Comparison of ENCODE assay signal across 10 mouse cellular contexts in the genomic region with DNA sequence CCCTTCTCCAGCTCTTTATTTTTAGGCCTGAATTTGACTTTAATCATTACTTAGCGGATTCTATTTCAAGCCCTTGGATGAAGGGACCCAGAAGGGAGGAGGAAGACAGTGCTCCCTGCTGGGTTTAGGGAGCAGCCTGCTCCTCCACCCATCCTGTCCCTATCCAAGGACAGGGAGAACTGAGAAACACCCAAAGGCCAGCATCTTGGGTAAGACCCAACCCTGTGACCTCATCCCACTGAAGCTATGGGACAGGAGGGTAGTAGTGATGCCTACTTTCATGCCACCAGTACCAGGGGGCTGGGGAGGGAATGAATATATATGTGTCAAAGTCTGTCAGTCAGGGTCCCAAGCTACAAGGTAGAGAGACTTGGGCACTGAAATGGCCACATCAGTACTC. TPM values are rescaled to one million over a fixed set of nuclear protein-coding genes. Genes with fewer than 3 reads are reported as not detected.
A peak's percentile ranks its signal among the peaks of the same experiment; 100 is the strongest.
DNase-seq lines count a peak whose midpoint lies in the region; ATAC-seq and TF ChIP-seq lines count a peak whose summit lies in the region.
"Had no signal": no experiment of that assay in that cellular context is flagged by ENCODE, and none has a peak within 500 bp of the region (broad histone marks: within the 10 kb centered on the region; RNA-seq: fewer than 3 reads in every experiment).

No protein-coding gene starts in this region.

- no peaks in the 10 kb centered on the region for H3K27me3 ChIP-seq in heart, embryonic 16.5 days (ENCODE audit: control insufficient read depth, insufficient read depth, low read length)

- intact Hi-C loops in left cerebral cortex, adult 2 months (cut with DNase I), result no loop called here

- TF ChIP-seq CTCF in left cerebral cortex, adult 2 months (IDR thresholded peaks at IDR 0.05), result no peak

- no peak overlapping the region for H3K4me3 ChIP-seq in left cerebral cortex, adult 2 months
- no peak overlapping the region; the same call in 1 of the 2 replicates for H3K4me3 ChIP-seq in heart, embryonic 16.5 days (ENCODE audit: low read length)

- H3K4me1 ChIP-seq in heart, embryonic 16.5 days (ENCODE audit: control insufficient read depth, insufficient read depth, low read length), result peaks cover 72% of the 10 kb centered on the region

- WGBS in heart, embryonic 16.5 days, result 50% methylated on average over 1 of the region's 1 CpGs

- peak overlapping the region; percentile 66; the same call in 1 of the 2 replicates for H3K9ac ChIP-seq in heart, embryonic 16.5 days (ENCODE audit: low read length)

- DNase-seq in adrenal gland, adult 2 months, result peak; percentile 62
- no peak for DNase-seq in adrenal gland, adult 18-20 months (ENCODE audit: low spot score in 2 of 2)
- no peak for DNase-seq in left cerebral cortex, adult 2 months (ENCODE audit: extremely low spot score in 1 of 2, low spot score in 2 of 2)
- DNase-seq in left cerebral cortex, adult 9 months (ENCODE audit: low spot score in 2 of 2), result no peak
- peak; percentile 36 for DNase-seq in lung, postnatal 36 days
- DNase-seq in urinary bladder, postnatal 4 days (ENCODE audit: low spot score in 2 of 2), result no peak
- no peak for DNase-seq in urinary bladder, adult 18-20 months (ENCODE audit: low spot score in 2 of 2)

- H3K27ac ChIP-seq in left cerebral cortex, adult 2 months, result peak overlapping the region; percentile 25; the same call in 1 of the 2 replicates
- peak overlapping the region; percentile 94 for H3K27ac ChIP-seq in heart, embryonic 16.5 days (ENCODE audit: low read length)

- ATAC-seq in heart, embryonic 16.5 days (replicated peaks; ENCODE audit: extremely low read depth, insufficient read depth, low FRiP score), result no peak

- H3K4me2 ChIP-seq in heart, embryonic 16.5 days (ENCODE audit: low read depth, low read length), result peak overlapping the region; percentile 54

- no peaks in the 10 kb centered on the region; the same call in 1 of the 2 replicates for H3K36me3 ChIP-seq in heart, embryonic 16.5 days (ENCODE audit: control insufficient read depth, insufficient read depth)

- no peaks in the 10 kb centered on the region for H3K9me3 ChIP-seq in heart, embryonic 16.5 days (replicated peaks; ENCODE audit: control insufficient read depth, low read length)

RNA-seq across cellular contexts. Expression of gene Csk, which starts 12.4 kb away (rescaled TPM):
- total RNA-seq in adrenal gland, adult 2 months (2021), result 10 to 100 TPM; 61.1 to 95.5 TPM
- polyA plus RNA-seq in adrenal gland, adult 2 months (2012; rRNA removed), result 75.0 and 80.2 TPM in 2 replicates
- total RNA-seq in adrenal gland, adult 18-20 months (2021), result 10 to 100 TPM; 62.2 to 89.1 TPM
- 10 to 100 TPM; 32.9 to 39.6 TPM for total RNA-seq in left cerebral cortex, adult 2 months (2021)
- polyA plus RNA-seq in heart, embryonic 16.5 days (2015; fragmentation: Nextera tagmentation; extraction: Ambion mirVana), result 20.4 and 29.9 TPM in 2 replicates

RNA-seq across cellular contexts. Expression of gene Lman1l, which starts 20.4 kb away (rescaled TPM):
- total RNA-seq in adrenal gland, adult 2 months (2021), result not detected
- not detected in 2 replicates for polyA plus RNA-seq in adrenal gland, adult 2 months (2012; rRNA removed)
- total RNA-seq in adrenal gland, adult 18-20 months (2021), result not detected
- not detected for total RNA-seq in left cerebral cortex, adult 2 months (2021)
- 0.11 TPM in 1 of 2 replicates, not detected in the other for polyA plus RNA-seq in heart, embryonic 16.5 days (2015; fragmentation: Nextera tagmentation; extraction: Ambion mirVana)
- total RNA-seq: adrenal gland, postnatal 14 days had no signal
- polyA plus RNA-seq: gonadal fat pad, adult 2 months had no signal

RNA-seq across cellular contexts. Expression of gene Cplx3, which starts 34.9 kb away (rescaled TPM):
- not detected for total RNA-seq in adrenal gland, adult 2 months (2021)
- polyA plus RNA-seq in adrenal gland, adult 2 months (2012; rRNA removed), result not detected in 2 replicates
- total RNA-seq in adrenal gland, adult 18-20 months (2021), result not detected
- total RNA-seq in left cerebral cortex, adult 2 months (2021), result 1 to 10 TPM; 9.1 to 9.6 TPM
- polyA plus RNA-seq in heart, embryonic 16.5 days (2015; fragmentation: Nextera tagmentation; extraction: Ambion mirVana), result not detected in 2 replicates
- total RNA-seq: adrenal gland, postnatal 14 days had no signal
- polyA plus RNA-seq: gonadal fat pad, adult 2 months had no signal

RNA-seq across cellular contexts. Expression of gene Cyp1a2, which starts 42.5 kb away (rescaled TPM):
- total RNA-seq in adrenal gland, adult 2 months (2021), result 1 to 10 TPM in 1 of 2 experiments, not detected in 1; 1.6 TPM
- 0.24 TPM in 1 of 2 replicates, not detected in the other for polyA plus RNA-seq in adrenal gland, adult 2 months (2012; rRNA removed)
- under 1 TPM in 1 of 2 experiments, not detected in 1; 0.20 TPM for total RNA-seq in adrenal gland, adult 18-20 months (2021)
- not detected for total RNA-seq in left cerebral cortex, adult 2 months (2021)
- polyA plus RNA-seq in heart, embryonic 16.5 days (2015; fragmentation: Nextera tagmentation; extraction: Ambion mirVana), result 0.07 TPM in 1 of 2 replicates, not detected in the other

RNA-seq across cellular contexts. Expression of gene Cyp1a1, which starts 46.7 kb away (rescaled TPM):
- under 1 TPM; 0.28 to 0.61 TPM for total RNA-seq in adrenal gland, adult 2 months (2021)
- polyA plus RNA-seq in adrenal gland, adult 2 months (2012; rRNA removed), result 0.07 and 0.18 TPM in 2 replicates
- 1 to 10 TPM in 1 of 2 experiments, under 1 TPM in 1; 0.17 to 1.0 TPM for total RNA-seq in adrenal gland, adult 18-20 months (2021)
- total RNA-seq in left cerebral cortex, adult 2 months (2021), result under 1 TPM; 0.16 TPM
- not detected in 2 replicates for polyA plus RNA-seq in heart, embryonic 16.5 days (2015; fragmentation: Nextera tagmentation; extraction: Ambion mirVana)

Comparison
In these comparisons a context has a peak if more than half of its experiments do, and no peak if none do; other contexts are left out.
1. DNase-seq: peak in adrenal gland, adult 2 months (single experiment) and lung, postnatal 36 days (single experiment); none in adrenal gland, adult 18-20 months (0 of 2), left cerebral cortex, adult 2 months (0 of 2), left cerebral cortex, adult 9 months (0 of 2), urinary bladder, postnatal 4 days (0 of 2) and urinary bladder, adult 18-20 months (0 of 2).
2. RNA of gene Cplx3, which starts 34.9 kb away (total RNA-seq): 9.1 to 9.6 TPM in left cerebral cortex, adult 2 months; not detected in adrenal gland, adult 2 months and not detected in adrenal gland, adult 18-20 months; every median in the first group is over 10 times any median in the second.